Mouse (Mus musculus) MEL (cell line): ENCODE data around the gene Rcc1l. TPM values are rescaled to one million over a fixed set of nuclear protein-coding genes. Genes with fewer than 3 reads are reported as not detected.

Experiments used
- DNase-seq: peaks from one replicate; pipeline ENCODE4 v3.0.0; 2011; ENCODE audit warnings: low read depth, low spot score
- H3K27ac ChIP-seq: 2 replicates; pipeline ENCODE4 v1.5.1; 2012; ENCODE audit warnings: low read depth, mild to moderate bottlenecking, control low read depth, low read length, moderate library complexity; ENCODE audit not compliant: control insufficient read depth
- H3K27me3 ChIP-seq, 2 experiments: fragments of 150-350 bp in 1 of 2; sonication (generic) in 1 of 2; 2 replicates each; pipeline ENCODE4 v1.6.1; 2012; ENCODE audit warnings: low read length in 2 of 2, mild to moderate bottlenecking in 2 of 2, improper control_type of control experiment in 1 of 2, moderate library complexity in 1 of 2; ENCODE audit not compliant: insufficient read depth in 2 of 2, control insufficient read depth in 1 of 2
- H3K36me3 ChIP-seq, 2 experiments: 2 replicates each; pipeline ENCODE4 v1.6.1; 2012 to 2014; ENCODE audit warnings: low read length in 2 of 2, improper control_type of control experiment in 1 of 2, inconsistent platforms in 1 of 2, mild to moderate bottlenecking in 1 of 2; ENCODE audit not compliant: insufficient read depth in 2 of 2, control insufficient read depth in 1 of 2
- H3K4me1 ChIP-seq, 2 experiments: fragments of 150-350 bp in 1 of 2; sonication (generic) in 1 of 2; 2 replicates each; pipeline ENCODE4 v1.6.1; 2012; ENCODE audit warnings: low read length in 2 of 2, improper control_type of control experiment in 1 of 2, mild to moderate bottlenecking in 1 of 2; ENCODE audit not compliant: insufficient read depth in 2 of 2, control insufficient read depth in 1 of 2
- H3K4me3 ChIP-seq, 2 experiments: fragments of 150-350 bp in 1 of 2; sonication (generic) in 1 of 2; 2 replicates each; pipeline ENCODE4 v1.5.1; 2012; ENCODE audit warnings: low read depth in 2 of 2, low read length in 2 of 2, mild to moderate bottlenecking in 2 of 2, moderate library complexity in 2 of 2, control low read depth in 1 of 2, improper control_type of control experiment in 1 of 2; ENCODE audit not compliant: control insufficient read depth in 1 of 2, insufficient read depth in 1 of 2
- H3K79me2 ChIP-seq: 2 replicates; pipeline ENCODE4 v1.6.1; 2012; ENCODE audit warnings: mild to moderate bottlenecking, low read length, moderate library complexity; ENCODE audit not compliant: control insufficient read depth, poor library complexity, insufficient read depth
- H3K9ac ChIP-seq: 2 replicates; pipeline ENCODE4 v1.6.1; 2012; ENCODE audit warnings: low read depth, mild to moderate bottlenecking, control low read depth, low read length, moderate library complexity; ENCODE audit not compliant: control insufficient read depth, poor library complexity, severe bottlenecking
- H3K9me3 ChIP-seq: fragments of 150-350 bp; sonication (generic); replicated peaks from 2 replicates; pipeline ENCODE4 v1.6.1; 2012; ENCODE audit warnings: mild to moderate bottlenecking, low read length, improper control_type of control experiment, moderate library complexity; ENCODE audit not compliant: insufficient read depth
- BHLHE40 ChIP-seq: IDR thresholded peaks from 2 replicates; pipeline ENCODE4 v1.6.1; 2012; ENCODE audit warnings: low read depth, mild to moderate bottlenecking, inconsistent platforms, low read length, improper control_type of control experiment, borderline replicate concordance
- CHD1 ChIP-seq: IDR thresholded peaks from 2 replicates; pipeline ENCODE4 v1.6.1; 2012; ENCODE audit warnings: low read depth, mild to moderate bottlenecking, inconsistent platforms, low read length, improper control_type of control experiment
- CTCF ChIP-seq, 3 experiments: IDR thresholded peaks in 2 of 3; conservative IDR thresholded peaks in 1 of 3; 2 replicates each; pipeline ENCODE4 v1.5.1; 2011 to 2012; ENCODE audit warnings: low read length in 3 of 3, low read depth in 2 of 3, mild to moderate bottlenecking in 2 of 3, improper control_type of control experiment in 1 of 3, inconsistent platforms in 1 of 3, mixed read lengths in 1 of 3, moderate library complexity in 1 of 3; ENCODE audit not compliant: control insufficient read depth in 1 of 3, insufficient read depth in 1 of 3, poor library complexity in 1 of 3, severe bottlenecking in 1 of 3
- E2F4 ChIP-seq: IDR thresholded peaks from 2 replicates; pipeline ENCODE4 v1.6.1; 2011; ENCODE audit warnings: low read depth, low read length, improper control_type of control experiment, borderline replicate concordance
- ELF1 ChIP-seq: IDR thresholded peaks from 2 replicates; pipeline ENCODE4 v1.6.1; 2014; ENCODE audit warnings: low read depth, mild to moderate bottlenecking, inconsistent platforms, low read length, improper control_type of control experiment, moderate library complexity
- ETS1 ChIP-seq: IDR thresholded peaks from 2 replicates; pipeline ENCODE4 v1.6.1; 2012; ENCODE audit warnings: low read depth, mild to moderate bottlenecking, inconsistent platforms, low read length, improper control_type of control experiment, moderate library complexity
- GABPA ChIP-seq: IDR thresholded peaks from 2 replicates; pipeline ENCODE4 v1.6.1; 2012; ENCODE audit warnings: low read depth, mild to moderate bottlenecking, inconsistent platforms, low read length, improper control_type of control experiment, moderate library complexity
- GATA1 ChIP-seq: IDR thresholded peaks from 2 replicates; pipeline ENCODE4 v1.6.1; 2011; ENCODE audit warnings: low read depth, low read length, improper control_type of control experiment
- KAT2A ChIP-seq: conservative IDR thresholded peaks from 2 replicates; pipeline ENCODE4 v1.6.1; 2012; ENCODE audit warnings: low read depth, low read length, improper control_type of control experiment, inconsistent platforms
- MAX ChIP-seq: IDR thresholded peaks from 2 replicates; pipeline ENCODE4 v1.6.1; 2011; ENCODE audit warnings: low read length, improper control_type of control experiment
- MAZ ChIP-seq: IDR thresholded peaks from 2 replicates; pipeline ENCODE4 v1.6.1; 2012; ENCODE audit warnings: low read depth, mild to moderate bottlenecking, inconsistent platforms, low read length, improper control_type of control experiment
- MXI1 ChIP-seq: IDR thresholded peaks from 2 replicates; pipeline ENCODE4 v1.6.1; 2011; ENCODE audit warnings: mild to moderate bottlenecking, low read depth, low read length, improper control_type of control experiment
- MYC ChIP-seq: IDR thresholded peaks from 2 replicates; pipeline ENCODE4 v1.6.1; 2011; ENCODE audit warnings: low read depth, mild to moderate bottlenecking, low read length, improper control_type of control experiment, moderate library complexity
- NELFE ChIP-seq: IDR thresholded peaks from 2 replicates; pipeline ENCODE4 v1.6.1; 2011; ENCODE audit warnings: low read depth, low read length, improper control_type of control experiment
- NRF1 ChIP-seq: IDR thresholded peaks from 2 replicates; pipeline ENCODE4 v1.6.1; 2014; ENCODE audit warnings: low read depth, mild to moderate bottlenecking, inconsistent platforms, low read length, improper control_type of control experiment, moderate library complexity; ENCODE audit not compliant: poor library complexity, insufficient read depth, severe bottlenecking
- POLR2A ChIP-seq, 2 experiments: IDR thresholded peaks; 2 replicates each; pipeline ENCODE4 v1.6.1; 2011 to 2012; ENCODE audit warnings: low read length in 2 of 2, mild to moderate bottlenecking in 2 of 2, control low read depth in 1 of 2, improper control_type of control experiment in 1 of 2, low read depth in 1 of 2, moderate library complexity in 1 of 2; ENCODE audit not compliant: control insufficient read depth in 1 of 2, insufficient read depth in 1 of 2, poor library complexity in 1 of 2
- POLR2AphosphoS2 ChIP-seq: IDR thresholded peaks from 2 replicates; pipeline ENCODE4 v1.6.1; 2011; ENCODE audit warnings: low read length, improper control_type of control experiment
- SMC3 ChIP-seq: IDR thresholded peaks from 2 replicates; pipeline ENCODE4 v1.6.1; 2011; ENCODE audit warnings: low read depth, low read length, improper control_type of control experiment
- UBTF ChIP-seq: IDR thresholded peaks from 2 replicates; pipeline ENCODE4 v1.6.1; 2012; ENCODE audit warnings: low read depth, mild to moderate bottlenecking, inconsistent platforms, low read length, improper control_type of control experiment, moderate library complexity, borderline replicate concordance; ENCODE audit not compliant: insufficient read depth
- USF1 ChIP-seq: IDR thresholded peaks from 2 replicates; pipeline ENCODE4 v1.6.1; 2014; ENCODE audit warnings: low read depth, mild to moderate bottlenecking, inconsistent platforms, low read length, improper control_type of control experiment, moderate library complexity
- USF2 ChIP-seq, 2 experiments: IDR thresholded peaks; 2 replicates each; pipeline ENCODE4 v1.6.1; 2011 to 2012; ENCODE audit warnings: improper control_type of control experiment in 2 of 2, low read length in 2 of 2, borderline replicate concordance in 1 of 2, inconsistent platforms in 1 of 2, low read depth in 1 of 2, mild to moderate bottlenecking in 1 of 2; ENCODE audit not compliant: insufficient read depth in 1 of 2
- ZC3H11A ChIP-seq: IDR thresholded peaks from 2 replicates; pipeline ENCODE4 v1.6.1; 2012; ENCODE audit warnings: low read depth, mild to moderate bottlenecking, inconsistent platforms, low read length, improper control_type of control experiment
- ZKSCAN1 ChIP-seq: IDR thresholded peaks from 2 replicates; pipeline ENCODE4 v1.6.1; 2012; ENCODE audit warnings: low read depth, mild to moderate bottlenecking, inconsistent platforms, low read length, improper control_type of control experiment, moderate library complexity
- ZNF384 ChIP-seq: IDR thresholded peaks from 2 replicates; pipeline ENCODE4 v1.6.1; 2012; ENCODE audit warnings: low read depth, mild to moderate bottlenecking, inconsistent platforms, low read length, improper control_type of control experiment
- polyA plus RNA-seq, 2 experiments: library from polyadenylated mRNA; stranded (reverse) in 1 of 2; unstranded in 1 of 2; fragments of >175 nt in 1 of 2; fragments of >200 nt in 1 of 2; gene quantifications; 2 replicates each; pipeline versions ENCODE4 v1.2.1 to v1.2.4; 2012; ENCODE audit warnings: low replicate concordance in 2 of 2, low read depth in 1 of 2; ENCODE audit not compliant: insufficient read length in 2 of 2, insufficient read depth in 1 of 2, missing spikeins in 1 of 2
- total RNA-seq: library from RNA; depleted of rRNA; stranded (reverse); fragments of 300-350 nt; gene quantifications from 2 replicates; pipeline ENCODE4 v1.2.3, GENCODE M21; 2012

Rcc1l gene
- total and polyA plus RNA-seq, 3 experiments: 51.7 to 59.1 TPM; not detected in 1

DNA sequence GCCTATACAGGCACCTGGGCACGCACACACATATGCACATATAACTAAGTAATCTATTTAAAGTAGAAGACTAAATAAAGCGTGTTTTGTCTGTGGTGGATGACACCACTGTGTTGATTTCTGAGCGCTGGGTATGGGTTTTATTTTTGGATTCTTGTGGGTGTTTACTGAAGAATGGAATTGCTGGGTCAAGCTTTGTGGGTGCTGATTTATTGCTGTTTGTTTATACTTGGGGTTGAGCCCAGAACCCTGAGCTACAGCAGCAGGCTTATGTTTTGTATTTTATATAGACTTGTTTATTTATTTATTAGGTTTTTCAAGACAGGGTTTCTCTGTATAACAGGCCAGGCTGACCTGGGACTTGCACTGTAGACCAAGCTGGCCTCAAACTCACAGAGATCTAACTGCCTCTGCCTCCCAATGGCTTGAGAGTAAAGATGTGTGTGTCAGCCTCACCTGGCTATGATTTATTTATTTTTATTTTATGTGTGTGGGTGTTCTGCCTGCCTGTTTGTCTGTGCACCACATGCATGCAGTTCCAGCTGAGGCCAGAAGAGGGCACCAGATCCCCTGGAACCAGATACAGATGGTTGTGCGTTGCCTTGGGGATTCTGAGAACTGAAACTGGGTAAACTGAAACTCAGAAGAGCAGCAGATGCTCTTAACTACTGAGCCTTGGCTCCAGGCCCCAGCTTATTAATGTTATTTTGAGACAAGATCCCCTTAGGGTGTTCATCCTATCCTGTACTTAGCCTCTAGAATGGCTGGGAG lies 10.6 kb upstream of the Rcc1l start (continued):
- TF ChIP-seq UBTF (no peak), MYC (peak; percentile 67), MAZ (no peak)
- TF ChIP-seq, all 39 proteins: peak for 9

- Histone ChIP-seq H3K27ac (no peak overlapping the region), H3K36me3 (peaks cover 0 to 12% of the 10 kb centered on the region in 2 experiments; a peak in 2 of 4 replicates), H3K9ac (no peak overlapping the region), H3K9me3 (no peaks in the 10 kb centered on the region), H3K27me3 (no peaks in the 10 kb centered on the region), H3K79me2 (peaks cover 9% of the 10 kb centered on the region), H3K4me3 (no peak overlapping the region), H3K4me1 (peaks cover 2 to 15% of the 10 kb centered on the region in 2 experiments; a peak in 2 of 4 replicates)
- TF ChIP-seq ZNF384: no peak
- TF ChIP-seq KAT2A: no peak
- TF ChIP-seq MXI1: no peak
- no peak for TF ChIP-seq ZC3H11A
- TF ChIP-seq SMC3: no peak
- no peak for TF ChIP-seq GABPA
- TF ChIP-seq CHD1: no peak
- no peak for TF ChIP-seq GATA1
- no peak for DNase-seq
These were observed 9.5 kb upstream of the Rcc1l start for GRCm38 (mm10) chr5:134186059-134186458.

GRCm38 (mm10) chr5:134183880-134184808 lies 7.6 kb upstream of the Rcc1l start, which contains the start of gene Gtf2ird2:
Gene Gtf2ird2, plus strand, starts transcription at chr5:134184019.
- Histone ChIP-seq H3K9ac (peak within 1 kb of the TSS; percentile 97), H3K79me2 (peaks cover 9% of the 10 kb centered on the region)
- peak; percentile 99 for DNase-seq
- peak; percentile 52; the same call in 1 of the 2 replicates for TF ChIP-seq NELFE
- peak; percentile 50; the same call in 1 of the 2 replicates for TF ChIP-seq ETS1
- TF ChIP-seq MAX: peak; percentile 99
- TF ChIP-seq BHLHE40: peak; percentile 68
- peak; percentile 70 for TF ChIP-seq ELF1
- peak; percentile 83 for TF ChIP-seq NRF1
- 0 out of 2 replicates have a peak, but pooled peaks have one; percentile 42 for TF ChIP-seq ZNF384
- peak; percentile 60 to 63; a peak in 3 of 4 replicates for TF ChIP-seq POLR2A (IDR thresholded peaks at IDR 0.05; ENCODE audit: control insufficient read depth in 1 of 2, insufficient read depth in 1 of 2, low read depth in 1 of 2, low read length in 2 of 2, poor library complexity in 1 of 2)
- TF ChIP-seq POLR2AphosphoS2: peak; percentile 8; the same call in 1 of the 2 replicates
- no peak for TF ChIP-seq ZKSCAN1
- TF ChIP-seq E2F4: peak; percentile 79; the same call in 1 of the 2 replicates
- TF ChIP-seq USF1: peak; percentile 95
- no peak for TF ChIP-seq CTCF (IDR thresholded peaks at IDR 0.05 in 2 of 3, conservative IDR thresholded peaks at IDR 0.05 in 1 of 3; ENCODE audit: control insufficient read depth in 1 of 3, insufficient read depth in 1 of 3, low read depth in 2 of 3, low read length in 3 of 3, poor library complexity in 1 of 3, severe bottlenecking in 1 of 3)
- TF ChIP-seq GATA1: no peak
- TF ChIP-seq KAT2A: no peak; the same call in 1 of the 2 replicates
- TF ChIP-seq MAZ: peak; percentile 76; the same call in 1 of the 2 replicates
- peak in 1 of 2 experiments; percentile 46; a peak in 1 of 4 replicates for TF ChIP-seq USF2 (IDR thresholded peaks at IDR 0.05; ENCODE audit: borderline replicate concordance in 1 of 2, insufficient read depth in 1 of 2, low read depth in 1 of 2, low read length in 2 of 2)

More at GRCm38 (mm10) chr5:134183880-134184808, 7.6 kb upstream of the Rcc1l start, which contains the start of gene Gtf2ird2:
- Histone ChIP-seq H3K27me3 (no peaks in the 10 kb centered on the region), H3K36me3 (peaks cover 0 to 12% of the 10 kb centered on the region in 2 experiments; a peak in 2 of 4 replicates), H3K4me1 (peaks cover 2 to 15% of the 10 kb centered on the region in 2 experiments; a peak in 2 of 4 replicates), H3K27ac (peak within 1 kb of the TSS; percentile 83), H3K4me3 (peak within 1 kb of the TSS; percentile 72 to 82), H3K9me3 (no peaks in the 10 kb centered on the region)
